Mouse (Mus musculus) cerebellum, adult 2 months (tissue): ENCODE measurements around the gene Arid1b. TPM values are rescaled to one million over a fixed set of nuclear protein-coding genes. Genes with fewer than 3 reads are reported as not detected.

ENCODE experiments used
- DNase-seq, 2 experiments: peaks; one replicate each; pipeline ENCODE4 v3.0.0; 2021
- H3K27ac ChIP-seq: fragments of 200-500 bp; 2 replicates; pipeline ENCODE4 v1.5.1; 2012; ENCODE audit warnings: low read length, control low read depth, inconsistent platforms; ENCODE audit not compliant: insufficient read depth
- H3K27me3 ChIP-seq: fragments of 200-500 bp; 2 replicates; pipeline ENCODE4 v1.6.1; 2012; ENCODE audit warnings: inconsistent platforms, mild to moderate bottlenecking, low read length, moderate library complexity; ENCODE audit not compliant: control insufficient read depth, insufficient read depth
- H3K4me1 ChIP-seq: fragments of 200-500 bp; 2 replicates; pipeline ENCODE4 v1.6.1; 2011; ENCODE audit warnings: low read length; ENCODE audit not compliant: control insufficient read depth, insufficient read depth
- H3K4me3 ChIP-seq: fragments of 200-500 bp; replicated peaks from 2 replicates; pipeline ENCODE3; 2011; ENCODE audit warnings: mild to moderate bottlenecking, low read depth, low read length, control low read depth; ENCODE audit not compliant: insufficient read depth
- CTCF ChIP-seq: fragments of 200-500 bp; IDR thresholded peaks from 2 replicates; pipeline ENCODE4 v1.5.1; 2011; ENCODE audit warnings: low read depth, mild to moderate bottlenecking, control low read depth, low read length, moderate library complexity, borderline replicate concordance; ENCODE audit not compliant: insufficient read depth
- POLR2A ChIP-seq: fragments of 200-500 bp; IDR thresholded peaks from 2 replicates; pipeline ENCODE4 v1.6.1; 2011; ENCODE audit warnings: low read length, control low read depth, borderline replicate concordance; ENCODE audit not compliant: insufficient read depth
- WGBS: fragments of 180-500 bp; shearing (Covaris S2); methylation state at CpG from one replicate; pipeline ENCODE4 v1.1.7; 2018; 5-methylcytosine and 5-hydroxymethylcytosine counted together
- polyA plus RNA-seq: library from polyadenylated mRNA; depleted of rRNA; stranded (reverse); fragments of >200 nt; gene quantifications from 2 replicates; pipeline ENCODE4 v1.2.3, GENCODE M21; 2012

The Arid1b gene
- polyA plus RNA-seq, 1 experiment: 25.6 TPM

GRCm38 (mm10) chr17:5131706-5132105 lies 137.6 kb downstream of the Arid1b start:
- DNase-seq: no peak
- no peak overlapping the region for H3K27ac ChIP-seq
- 72% methylated on average over 6 of the region's 6 CpGs for WGBS

GRCm38 (mm10) chr17:5132296-5132986 lies 138.3 kb downstream of the Arid1b start:
- Histone ChIP-seq H3K4me3 (no peak overlapping the region), H3K4me1 (peaks cover 20% of the 10 kb centered on the region), H3K27me3 (no peaks in the 10 kb centered on the region), H3K27ac (0 out of 2 replicates have a peak overlapping the region, but pooled peaks have one; percentile 24)
- peak in 1 of 2 experiments; percentile 69 for DNase-seq
- no peak for TF ChIP-seq CTCF
- TF ChIP-seq POLR2A: no peak
- WGBS: 41% methylated on average over 14 of the region's 14 CpGs

More at GRCm38 (mm10) chr17:5131706-5132105, 137.6 kb downstream of the Arid1b start:
- H3K27me3 ChIP-seq: no peaks in the 10 kb centered on the region
- H3K4me1 ChIP-seq: peaks cover 20% of the 10 kb centered on the region
- H3K4me3 ChIP-seq: no peak overlapping the region
- no peak for TF ChIP-seq POLR2A
- no peak for TF ChIP-seq CTCF

GRCm38 (mm10) chr17:5132987-5133355 lies 138.8 kb downstream of the Arid1b start:
- DNase-seq: no peak
- Histone ChIP-seq H3K4me3 (no peak overlapping the region), H3K4me1 (peaks cover 23% of the 10 kb centered on the region), H3K27ac (0 out of 2 replicates have a peak overlapping the region, but pooled peaks have one; percentile 9), H3K27me3 (no peaks in the 10 kb centered on the region)
- 67% methylated on average over 7 of the region's 7 CpGs for WGBS
- no peak for TF ChIP-seq POLR2A
- no peak for TF ChIP-seq CTCF

GRCm38 (mm10) chr17:5133831-5134230 lies 139.7 kb downstream of the Arid1b start:
- Histone ChIP-seq H3K4me1 (peaks cover 24% of the 10 kb centered on the region), H3K4me3 (no peak overlapping the region), H3K27me3 (no peaks in the 10 kb centered on the region), H3K27ac (no peak overlapping the region)
- DNase-seq: peak in 1 of 2 experiments; percentile 42
- TF ChIP-seq POLR2A: no peak
- no peak for TF ChIP-seq CTCF
- 32% methylated on average over 8 of the region's 8 CpGs for WGBS

GRCm38 (mm10) chr17:5134271-5134670 lies 140.1 kb downstream of the Arid1b start:
- WGBS: 72% methylated on average over 8 of the region's 8 CpGs
- TF ChIP-seq CTCF (no peak), POLR2A (no peak)

GRCm38 (mm10) chr17:5137936-5138335 lies 143.8 kb downstream of the Arid1b start:
- 63% methylated on average over 3 of the region's 3 CpGs for WGBS
- H3K27ac ChIP-seq: no peak overlapping the region; the same call in 1 of the 2 replicates
- no peak for DNase-seq

More at GRCm38 (mm10) chr17:5134271-5134670, 140.1 kb downstream of the Arid1b start:
- DNase-seq: no peak
- Histone ChIP-seq H3K4me3 (no peak overlapping the region), H3K27me3 (no peaks in the 10 kb centered on the region), H3K27ac (no peak overlapping the region), H3K4me1 (peaks cover 26% of the 10 kb centered on the region)

GRCm38 (mm10) chr17:5138641-5139205 lies 144.6 kb downstream of the Arid1b start:
- Histone ChIP-seq H3K4me3 (no peak overlapping the region), H3K27ac (no peak overlapping the region), H3K4me1 (peaks cover 16% of the 10 kb centered on the region), H3K27me3 (no peaks in the 10 kb centered on the region)
- peak in 1 of 2 experiments; percentile 37 for DNase-seq
- WGBS: 38% methylated on average over 8 of the region's 8 CpGs
- TF ChIP-seq POLR2A (no peak), CTCF (no peak)

More at GRCm38 (mm10) chr17:5137936-5138335, 143.8 kb downstream of the Arid1b start:
- Histone ChIP-seq H3K4me3 (no peak overlapping the region), H3K4me1 (peaks cover 17% of the 10 kb centered on the region), H3K27me3 (no peaks in the 10 kb centered on the region)
- TF ChIP-seq CTCF (no peak), POLR2A (no peak)

GRCm38 (mm10) chr17:5139553-5139952 lies 145.4 kb downstream of the Arid1b start:
- no peak overlapping the region for H3K27ac ChIP-seq
- H3K4me1 ChIP-seq: peaks cover 14% of the 10 kb centered on the region
- TF ChIP-seq CTCF (no peak), POLR2A (no peak)
- no peak for DNase-seq
- no peak overlapping the region for H3K4me3 ChIP-seq
- H3K27me3 ChIP-seq: no peaks in the 10 kb centered on the region
- WGBS: 35% methylated on average over 8 of the region's 8 CpGs
